Mouse (Mus musculus): ENCODE data around the gene Stxbp6. TPM values are rescaled to one million over a fixed set of nuclear protein-coding genes. Genes with fewer than 3 reads are reported as not detected.
A peak's percentile ranks its signal among the peaks of the same experiment; 100 is the strongest.

Gene Stxbp6
- total and polyA plus RNA-seq, 2 experiments from 2014 or later, result 28.9 to 31.8 TPM

GRCm38 (mm10) chr12:45037091-45037490 lies 37.4 kb downstream of the Stxbp6 start:
- DNase-seq (ENCODE audit: low spot score), result no peak
- Histone ChIP-seq H3K4me1 (ENCODE audit: insufficient read depth, low read length) (no peaks in the 10 kb centered on the region), H3K27me3 (ENCODE audit: insufficient read depth, low read length) (no peaks in the 10 kb centered on the region), H3K4me3 (ENCODE audit: low read depth, low read length) (no peak overlapping the region), H3K9ac (replicated peaks; ENCODE audit: low read length, poor library complexity, severe bottlenecking) (no peak overlapping the region), H3K36me3 (ENCODE audit: insufficient read depth, low read length) (no peaks in the 10 kb centered on the region), H3K27ac (ENCODE audit: low read depth, low read length) (no peak overlapping the region), H3K9me3 (ENCODE audit: low read length) (no peaks in the 10 kb centered on the region), H3K4me2 (ENCODE audit: low read depth, low read length, poor library complexity, severe bottlenecking) (no peak overlapping the region)
- no peak for ATAC-seq (ENCODE audit: low FRiP score)
- 53% methylated on average over 4 of the region's 4 CpGs for WGBS
- no peak for TF ChIP-seq CTCF (IDR thresholded peaks at IDR 0.05)

GRCm38 (mm10) chr12:45030681-45031080 lies 43.8 kb downstream of the Stxbp6 start:
- no peak for ATAC-seq (ENCODE audit: low FRiP score)
- no peak overlapping the region for H3K4me2 ChIP-seq (ENCODE audit: low read depth, low read length, poor library complexity, severe bottlenecking)
- H3K9ac ChIP-seq (replicated peaks; ENCODE audit: low read length, poor library complexity, severe bottlenecking), result no peak overlapping the region
- H3K4me1 ChIP-seq (ENCODE audit: insufficient read depth, low read length), result no peaks in the 10 kb centered on the region
- TF ChIP-seq CTCF (IDR thresholded peaks at IDR 0.05), result no peak
- no peaks in the 10 kb centered on the region for H3K36me3 ChIP-seq (ENCODE audit: insufficient read depth, low read length)
- no peaks in the 10 kb centered on the region for H3K9me3 ChIP-seq (ENCODE audit: low read length)
- H3K27me3 ChIP-seq (ENCODE audit: insufficient read depth, low read length), result no peaks in the 10 kb centered on the region
- H3K27ac ChIP-seq (ENCODE audit: low read depth, low read length), result no peak overlapping the region
- DNase-seq (ENCODE audit: low spot score), result no peak
- 100% methylated on average over 3 of the region's 3 CpGs for WGBS
- H3K4me3 ChIP-seq (ENCODE audit: low read depth, low read length), result no peak overlapping the region

- Histone ChIP-seq H3K4me1 (ENCODE audit: insufficient read depth, low read length) (no peaks in the 10 kb centered on the region), H3K9me3 (ENCODE audit: low read length) (no peaks in the 10 kb centered on the region), H3K27ac (ENCODE audit: low read depth, low read length) (no peak overlapping the region), H3K9ac (replicated peaks; ENCODE audit: low read length, poor library complexity, severe bottlenecking) (no peak overlapping the region), H3K4me2 (ENCODE audit: low read depth, low read length, poor library complexity, severe bottlenecking) (no peak overlapping the region), H3K4me3 (ENCODE audit: low read depth, low read length) (no peak overlapping the region), H3K36me3 (ENCODE audit: insufficient read depth, low read length) (no peaks in the 10 kb centered on the region), H3K27me3 (ENCODE audit: insufficient read depth, low read length) (no peaks in the 10 kb centered on the region)
- no peak for TF ChIP-seq CTCF (IDR thresholded peaks at IDR 0.05)
- DNase-seq (ENCODE audit: low spot score), result peak; percentile 61
- no peak for ATAC-seq (ENCODE audit: low FRiP score)
- 60% methylated on average over 1 of the region's 1 CpGs for WGBS
Measured at GRCm38 (mm10) chr12:45026347-45026746, 48.2 kb downstream of the Stxbp6 start.

GRCm38 (mm10) chr12:45020018-45020417 lies 54.5 kb downstream of the Stxbp6 start:
- ATAC-seq (ENCODE audit: low FRiP score) (no peak), DNase-seq (ENCODE audit: low spot score) (no peak)
- Histone ChIP-seq H3K9ac (replicated peaks; ENCODE audit: low read length, poor library complexity, severe bottlenecking) (no peak overlapping the region), H3K4me3 (ENCODE audit: low read depth, low read length) (no peak overlapping the region), H3K27me3 (ENCODE audit: insufficient read depth, low read length) (no peaks in the 10 kb centered on the region), H3K36me3 (ENCODE audit: insufficient read depth, low read length) (no peaks in the 10 kb centered on the region), H3K4me1 (ENCODE audit: insufficient read depth, low read length) (no peaks in the 10 kb centered on the region), H3K4me2 (ENCODE audit: low read depth, low read length, poor library complexity, severe bottlenecking) (no peak overlapping the region), H3K9me3 (ENCODE audit: low read length) (no peaks in the 10 kb centered on the region), H3K27ac (ENCODE audit: low read depth, low read length) (no peak overlapping the region)
- WGBS, result 57% methylated on average over 3 of the region's 3 CpGs
- no peak for TF ChIP-seq CTCF (IDR thresholded peaks at IDR 0.05)

GRCm38 (mm10) chr12:45019059-45019822 lies 55.3 kb downstream of the Stxbp6 start:
- H3K36me3 ChIP-seq (ENCODE audit: insufficient read depth, low read length), result no peaks in the 10 kb centered on the region
- H3K4me2 ChIP-seq (ENCODE audit: low read depth, low read length, poor library complexity, severe bottlenecking), result no peak overlapping the region
- no peaks in the 10 kb centered on the region for H3K27me3 ChIP-seq (ENCODE audit: insufficient read depth, low read length)
- H3K9me3 ChIP-seq (ENCODE audit: low read length), result no peaks in the 10 kb centered on the region
- no peak for DNase-seq (ENCODE audit: low spot score)
- 81% methylated on average over 12 of the region's 12 CpGs for WGBS
- no peak for ATAC-seq (ENCODE audit: low FRiP score)
- H3K9ac ChIP-seq (replicated peaks; ENCODE audit: low read length, poor library complexity, severe bottlenecking), result no peak overlapping the region
- no peak for TF ChIP-seq CTCF (IDR thresholded peaks at IDR 0.05)
- no peak overlapping the region for H3K4me3 ChIP-seq (ENCODE audit: low read depth, low read length)
- no peak overlapping the region for H3K27ac ChIP-seq (ENCODE audit: low read depth, low read length)
- no peaks in the 10 kb centered on the region for H3K4me1 ChIP-seq (ENCODE audit: insufficient read depth, low read length)

- 58% methylated on average over 5 of the region's 5 CpGs for WGBS
- DNase-seq (ENCODE audit: low spot score), result peak; percentile 83
- Histone ChIP-seq H3K9me3 (ENCODE audit: low read length) (no peaks in the 10 kb centered on the region), H3K27me3 (ENCODE audit: insufficient read depth, low read length) (no peaks in the 10 kb centered on the region), H3K4me1 (ENCODE audit: insufficient read depth, low read length) (no peaks in the 10 kb centered on the region), H3K27ac (ENCODE audit: low read depth, low read length) (no peak overlapping the region), H3K9ac (replicated peaks; ENCODE audit: low read length, poor library complexity, severe bottlenecking) (no peak overlapping the region), H3K36me3 (ENCODE audit: insufficient read depth, low read length) (no peaks in the 10 kb centered on the region), H3K4me3 (ENCODE audit: low read depth, low read length) (no peak overlapping the region), H3K4me2 (ENCODE audit: low read depth, low read length, poor library complexity, severe bottlenecking) (no peak overlapping the region)
- ATAC-seq (ENCODE audit: low FRiP score), result peak; percentile 65
- no peak for TF ChIP-seq CTCF (IDR thresholded peaks at IDR 0.05)
Measured at GRCm38 (mm10) chr12:45013246-45013756, 61.2 kb downstream of the Stxbp6 start.

All from midbrain, postnatal 0 days (tissue).